ENCODE assay signal across 8 mouse cellular contexts in genomic region chr2:64853918-64854317, GRCm38 (mm10).
DNase-seq lines count a peak whose midpoint lies in the region; ATAC-seq and TF ChIP-seq lines count a peak whose summit lies in the region.

No protein-coding gene starts in this region.

- WGBS in hindbrain, embryonic 10.5 days, result 20% methylated on average over 7 of the region's 7 CpGs
- 17% methylated on average over 7 of the region's 7 CpGs for WGBS in hindbrain, embryonic 12.5 days
- 23% methylated on average over 7 of the region's 7 CpGs for WGBS in forebrain, embryonic 10.5 days
- 14% methylated on average over 7 of the region's 7 CpGs for WGBS in hindbrain, embryonic 14.5 days
- WGBS in midbrain, embryonic 16.5 days, result 14% methylated on average over 7 of the region's 7 CpGs

- no peak for TF ChIP-seq POLR2A in brain, embryonic 14.5 days (IDR thresholded peaks at IDR 0.05; ENCODE audit: borderline replicate concordance, extremely low read depth, insufficient read depth, insufficient read length, poor library complexity, severe bottlenecking)

- no peaks in the 10 kb centered on the region for H3K36me3 ChIP-seq in hindbrain, embryonic 10.5 days
- no peaks in the 10 kb centered on the region for H3K36me3 ChIP-seq in hindbrain, embryonic 12.5 days
- no peaks in the 10 kb centered on the region for H3K36me3 ChIP-seq in forebrain, embryonic 10.5 days (replicated peaks)
- H3K36me3 ChIP-seq in hindbrain, embryonic 14.5 days (replicated peaks; ENCODE audit: control insufficient read depth, insufficient read depth), result no peaks in the 10 kb centered on the region
- no peaks in the 10 kb centered on the region for H3K36me3 ChIP-seq in midbrain, embryonic 16.5 days (ENCODE audit: control insufficient read depth, insufficient read depth, low read length)

- DNase-seq in hindbrain, embryonic 10.5 days (ENCODE audit: low spot score), result peak; percentile 75
- DNase-seq in brain, embryonic 14.5 days (ENCODE audit: low read depth), result peak; percentile 96
- peak; percentile 65 for DNase-seq in forebrain, embryonic 10.5 days (ENCODE audit: extremely low spot score, low spot score)
- DNase-seq in hindbrain, embryonic 14.5 days (ENCODE audit: low spot score), result peak; percentile 95
- DNase-seq in left cerebral cortex, adult 9 months (ENCODE audit: low spot score in 2 of 2), result peak; percentile 35 to 90
- peak; percentile 19 for DNase-seq in thymus, postnatal 25 days

- no peak overlapping the region for H3K4me3 ChIP-seq in hindbrain, embryonic 10.5 days
- H3K4me3 ChIP-seq in hindbrain, embryonic 12.5 days, result no peak overlapping the region
- H3K4me3 ChIP-seq in forebrain, embryonic 10.5 days, result no peak overlapping the region
- no peak overlapping the region for H3K4me3 ChIP-seq in hindbrain, embryonic 14.5 days (replicated peaks; ENCODE audit: low read length)
- H3K4me3 ChIP-seq in midbrain, embryonic 16.5 days (ENCODE audit: low read depth, low read length), result peak overlapping the region; percentile 17; the same call in 1 of the 2 replicates

- H3K27me3 ChIP-seq in hindbrain, embryonic 10.5 days (ENCODE audit: insufficient read depth, poor library complexity, severe bottlenecking), result no peaks in the 10 kb centered on the region
- no peaks in the 10 kb centered on the region for H3K27me3 ChIP-seq in hindbrain, embryonic 12.5 days
- H3K27me3 ChIP-seq in forebrain, embryonic 10.5 days (ENCODE audit: poor library complexity, severe bottlenecking), result no peaks in the 10 kb centered on the region
- H3K27me3 ChIP-seq in hindbrain, embryonic 14.5 days (ENCODE audit: control insufficient read depth, insufficient read depth, low read length), result no peaks in the 10 kb centered on the region
- no peaks in the 10 kb centered on the region for H3K27me3 ChIP-seq in midbrain, embryonic 16.5 days (ENCODE audit: control insufficient read depth, insufficient read depth, low read depth, low read length)

- no peak overlapping the region for H3K4me2 ChIP-seq in hindbrain, embryonic 12.5 days (replicated peaks)
- peak overlapping the region; percentile 39 for H3K4me2 ChIP-seq in hindbrain, embryonic 14.5 days (replicated peaks)
- peak overlapping the region; percentile 40 for H3K4me2 ChIP-seq in midbrain, embryonic 16.5 days (ENCODE audit: low read length)

- no peak overlapping the region for H3K9ac ChIP-seq in hindbrain, embryonic 12.5 days
- 0 out of 2 replicates have a peak overlapping the region, but pooled peaks have one; percentile 21 for H3K9ac ChIP-seq in hindbrain, embryonic 14.5 days
- H3K9ac ChIP-seq in midbrain, embryonic 16.5 days (ENCODE audit: low read depth, low read length), result no peak overlapping the region

- peak; percentile 84 for TF ChIP-seq CTCF in brain, embryonic 14.5 days (IDR thresholded peaks at IDR 0.05; ENCODE audit: borderline replicate concordance, extremely low read depth, insufficient read depth, insufficient read length)

- H3K4me1 ChIP-seq in hindbrain, embryonic 10.5 days (replicated peaks), result no peaks in the 10 kb centered on the region
- 0 out of 2 replicates have a peak, but pooled peaks cover 5% of the 10 kb centered on the region for H3K4me1 ChIP-seq in hindbrain, embryonic 12.5 days
- H3K4me1 ChIP-seq in forebrain, embryonic 10.5 days, result peaks cover 25% of the 10 kb centered on the region
- 0 out of 2 replicates have a peak, but pooled peaks cover 3% of the 10 kb centered on the region for H3K4me1 ChIP-seq in hindbrain, embryonic 14.5 days (replicated peaks; ENCODE audit: control insufficient read depth, insufficient read depth, low read length)
- H3K4me1 ChIP-seq in midbrain, embryonic 16.5 days (ENCODE audit: control insufficient read depth, insufficient read depth, low read length), result no peaks in the 10 kb centered on the region

- no peak overlapping the region for H3K27ac ChIP-seq in hindbrain, embryonic 10.5 days
- H3K27ac ChIP-seq in hindbrain, embryonic 12.5 days, result no peak overlapping the region
- H3K27ac ChIP-seq in forebrain, embryonic 10.5 days, result no peak overlapping the region
- H3K27ac ChIP-seq in hindbrain, embryonic 14.5 days, result no peak overlapping the region
- H3K27ac ChIP-seq in midbrain, embryonic 16.5 days (ENCODE audit: low read length), result no peak overlapping the region

- ATAC-seq in hindbrain, embryonic 12.5 days (ENCODE audit: low FRiP score), result no peak; the same call in 1 of the 2 replicates
- no peak for ATAC-seq in hindbrain, embryonic 14.5 days (ENCODE audit: low FRiP score)
- no peak for ATAC-seq in midbrain, embryonic 16.5 days

- no peaks in the 10 kb centered on the region for H3K9me3 ChIP-seq in hindbrain, embryonic 10.5 days
- H3K9me3 ChIP-seq in hindbrain, embryonic 12.5 days (replicated peaks), result no peaks in the 10 kb centered on the region
- H3K9me3 ChIP-seq in forebrain, embryonic 10.5 days, result no peaks in the 10 kb centered on the region
- H3K9me3 ChIP-seq in hindbrain, embryonic 14.5 days (ENCODE audit: control insufficient read depth, low read length), result no peaks in the 10 kb centered on the region
- H3K9me3 ChIP-seq in midbrain, embryonic 16.5 days (replicated peaks; ENCODE audit: control insufficient read depth, low read length, poor library complexity, severe bottlenecking), result no peaks in the 10 kb centered on the region

Comparison
In these comparisons a context has a peak if more than half of its experiments do, and no peak if none do; other contexts are left out.
1. DNase-seq: peak in every context shown above with its lines; median percentile 96 in brain, embryonic 14.5 days; 95 in hindbrain, embryonic 14.5 days; 75 in hindbrain, embryonic 10.5 days; 65 in forebrain, embryonic 10.5 days; 62 in left cerebral cortex, adult 9 months; 19 in thymus, postnatal 25 days.